Mouse (Mus musculus) lung, postnatal 25 days (tissue): ENCODE results near the gene Nr6a1.

Source experiments
- DNase-seq: peaks from one replicate; pipeline ENCODE4 v3.0.0; 2022; ENCODE audit warnings: low spot score

The Nr6a1 gene

GRCm38 (mm10) chr2:38874544-38875108 lies 52.9 kb downstream of the Nr6a1 start:
- DNase-seq: no peak

- no peak for DNase-seq
Measured at GRCm38 (mm10) chr2:38872730-38873129, 54.8 kb downstream of the Nr6a1 start.

GRCm38 (mm10) chr2:38866711-38867110 lies 60.8 kb downstream of the Nr6a1 start:
- peak; percentile 17 for DNase-seq

GRCm38 (mm10) chr2:38864011-38864410 lies 63.5 kb downstream of the Nr6a1 start:
- DNase-seq: peak; percentile 43

DNA sequence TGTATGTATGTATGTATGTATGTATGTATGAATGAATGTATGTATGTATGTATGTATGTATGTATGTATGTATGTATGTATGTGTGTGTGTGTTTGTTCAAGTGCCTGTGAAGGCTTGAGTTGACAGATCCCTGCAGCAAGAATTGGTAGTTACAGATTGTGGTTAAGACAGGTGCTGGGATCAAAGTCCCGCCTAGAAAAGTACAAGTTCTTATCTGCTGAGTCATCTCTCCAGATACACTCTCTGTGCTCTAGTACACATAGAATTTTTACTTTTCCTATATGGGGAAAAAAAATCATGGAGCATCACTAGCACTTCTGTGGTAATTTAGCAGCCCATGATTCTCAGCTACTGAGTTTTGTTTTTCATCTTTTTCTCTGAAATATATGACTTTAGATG lies 75.7 kb downstream of the Nr6a1 start:
- no peak for DNase-seq

GRCm38 (mm10) chr2:38846319-38846718 lies 81.2 kb downstream of the Nr6a1 start:
- no peak for DNase-seq

GRCm38 (mm10) chr2:38835489-38835888 lies 92.0 kb downstream of the Nr6a1 start:
- no peak for DNase-seq

DNA sequence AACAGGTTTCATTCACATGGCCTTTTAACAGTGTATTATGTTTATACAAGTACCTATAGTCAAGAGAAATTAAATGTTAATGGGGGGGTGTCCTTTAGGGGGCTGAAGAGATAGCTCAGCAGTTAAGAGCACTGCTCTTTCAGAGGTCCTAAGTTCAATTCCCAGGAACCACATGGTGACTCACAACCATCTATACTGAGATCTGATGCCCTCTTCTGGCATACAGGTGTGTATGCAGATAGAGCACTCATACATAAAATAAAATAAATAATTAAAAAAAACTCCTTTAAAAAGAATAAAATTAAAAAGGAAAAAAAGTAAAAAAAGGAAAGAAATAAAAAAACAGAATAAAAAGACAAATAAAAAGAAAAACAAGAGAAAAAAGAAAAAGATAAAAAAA lies 95.5 kb downstream of the Nr6a1 start:
- DNase-seq: no peak

GRCm38 (mm10) chr2:38829521-38829920 lies 98.0 kb downstream of the Nr6a1 start:
- DNase-seq: no peak

DNA sequence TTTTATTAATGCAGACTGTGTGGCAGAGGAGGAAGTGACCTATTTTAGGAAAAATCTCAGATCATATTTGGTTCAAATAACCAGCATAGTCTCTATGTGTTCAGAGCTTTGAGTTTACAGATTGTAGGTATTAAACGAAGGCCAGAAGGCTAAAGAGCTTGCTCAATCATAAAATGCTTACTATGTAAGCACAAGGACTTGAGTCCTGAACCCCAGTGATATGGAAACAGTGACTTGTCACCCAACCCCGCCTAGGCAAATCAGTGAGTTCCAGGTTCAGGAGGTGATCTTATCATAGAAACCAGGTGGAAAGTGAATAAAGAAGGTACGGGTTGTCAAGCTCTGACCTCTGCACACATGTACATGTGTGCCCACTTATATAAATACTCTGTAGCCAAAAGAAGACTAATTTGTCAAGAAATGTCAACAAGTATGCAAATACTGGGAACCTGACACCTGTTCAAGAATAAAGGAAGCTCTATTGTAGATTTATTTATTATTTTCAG lies 99.6 kb downstream of the Nr6a1 start:
- DNase-seq: no peak

- DNase-seq: peak; percentile 25
Measured at GRCm38 (mm10) chr2:38826189-38826588, 101.3 kb downstream of the Nr6a1 start.

GRCm38 (mm10) chr2:38824791-38825768 lies 102.4 kb downstream of the Nr6a1 start:
- no peak for DNase-seq

DNA sequence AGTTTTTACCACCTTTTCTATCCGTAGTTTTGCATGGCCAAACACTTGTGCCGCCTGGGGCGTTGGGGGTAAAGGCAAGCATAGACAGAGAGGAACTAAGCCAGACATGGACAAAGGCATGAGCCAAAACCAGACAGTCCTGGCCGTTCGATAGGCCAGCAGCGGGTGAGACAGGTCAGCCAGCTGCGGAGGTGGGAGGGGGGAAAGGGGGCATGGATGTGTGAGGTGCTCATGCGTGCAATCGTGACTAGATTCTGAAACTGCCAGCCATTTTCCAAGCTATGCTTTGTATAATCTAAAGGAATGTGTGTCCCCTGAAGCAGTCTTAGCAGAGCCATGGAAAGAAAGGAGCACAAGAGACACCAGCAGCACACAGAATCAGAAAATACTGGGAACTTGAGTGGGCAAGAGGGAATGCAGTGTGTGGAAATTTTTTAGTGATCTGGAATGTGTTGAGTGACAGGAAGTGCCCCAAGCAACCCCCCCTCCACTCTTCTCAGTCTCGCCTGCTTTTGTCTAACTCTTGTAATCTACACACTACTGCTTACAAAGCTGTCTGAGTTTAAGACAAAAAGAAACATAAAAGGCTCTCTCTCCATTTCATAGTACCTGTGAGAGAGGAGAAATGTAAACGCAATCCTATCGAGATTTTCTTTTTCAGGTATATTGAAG lies 103.4 kb downstream of the Nr6a1 start:
- DNase-seq: peak; percentile 25

DNA sequence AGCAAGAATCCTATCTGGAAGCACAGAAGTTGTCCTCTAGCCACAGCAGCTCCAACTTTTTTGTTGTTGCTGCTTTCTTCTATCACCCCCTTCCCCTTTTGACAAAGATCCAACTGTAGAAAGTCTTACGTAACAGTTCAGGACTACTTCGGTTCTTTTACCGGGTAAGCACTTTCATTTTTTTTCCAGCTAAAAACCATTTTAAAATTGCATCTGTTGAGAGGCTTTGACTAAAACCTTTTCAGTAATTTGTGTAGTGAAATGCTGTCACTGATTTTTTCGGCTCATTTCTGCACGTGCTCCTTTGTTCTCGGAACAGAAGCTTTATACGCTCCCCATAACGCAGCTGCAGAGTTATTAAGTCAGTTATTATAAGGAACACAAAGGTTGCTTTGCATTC lies 104.1 kb downstream of the Nr6a1 start:
- DNase-seq: peak; percentile 28

GRCm38 (mm10) chr2:38822995-38823394 lies 104.5 kb downstream of the Nr6a1 start:
- DNase-seq: peak; percentile 41

- DNase-seq: no peak
Measured at GRCm38 (mm10) chr2:38817487-38817886, 110.0 kb downstream of the Nr6a1 start.

GRCm38 (mm10) chr2:38797087-38797624 lies 130.3 kb downstream of the Nr6a1 start:
- peak; percentile 63 for DNase-seq

- no peak for DNase-seq
Measured at GRCm38 (mm10) chr2:38787338-38787737, 140.2 kb downstream of the Nr6a1 start.

- no peak for DNase-seq
Measured at GRCm38 (mm10) chr2:38786216-38786960, 141.1 kb downstream of the Nr6a1 start.

DNA sequence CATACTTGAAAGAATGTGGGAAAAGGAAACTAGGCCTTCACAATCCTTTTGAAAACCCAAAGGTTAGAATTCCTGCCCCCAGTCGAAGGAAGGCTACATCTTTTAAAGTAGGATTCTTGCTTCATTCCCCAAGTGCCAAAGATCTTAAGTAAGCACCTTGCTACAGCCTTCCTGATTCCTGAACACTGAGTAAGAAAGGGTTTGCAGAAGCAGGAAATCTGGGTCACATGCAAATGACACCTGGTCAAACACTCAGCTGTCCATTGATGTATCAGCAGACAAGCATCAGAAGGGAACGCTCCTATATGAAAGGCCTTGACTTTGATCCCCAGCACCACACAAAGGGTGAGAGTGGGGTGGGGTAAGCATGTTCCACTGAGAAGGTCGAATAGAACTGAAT lies 142.4 kb downstream of the Nr6a1 start:
- no peak for DNase-seq

DNA sequence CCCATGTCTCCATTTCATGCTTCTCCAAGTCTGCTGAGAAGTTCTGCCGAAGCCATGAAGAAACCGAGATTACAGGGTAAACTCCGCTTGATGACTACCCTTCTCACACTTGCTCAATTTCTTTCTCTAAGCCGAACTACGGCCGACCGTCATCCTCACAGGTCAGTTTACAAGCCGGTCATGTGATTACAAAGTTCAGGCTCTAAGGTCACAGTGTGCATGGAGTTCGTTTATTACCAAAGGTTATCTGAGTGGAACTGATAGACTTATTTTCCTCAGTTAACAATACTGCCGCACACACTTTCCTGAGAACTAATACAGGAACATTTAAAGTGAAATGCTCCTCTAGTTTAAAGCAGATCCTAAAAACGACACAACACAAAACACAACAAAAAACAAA lies 143.1 kb downstream of the Nr6a1 start:
- no peak for DNase-seq

GRCm38 (mm10) chr2:38783364-38783763 lies 144.1 kb downstream of the Nr6a1 start:
- no peak for DNase-seq
